Mouse (Mus musculus): Measurements from ENCODE around the gene Gpr146. TPM values are rescaled to one million over a fixed set of nuclear protein-coding genes. Genes with fewer than 3 reads are reported as not detected.
"Not testable (repeated sequence)": the region's sequence is repeated elsewhere in the genome, so short reads cannot be mapped to it uniquely, and the experiment has no call there.

Gpr146 gene
- polyA plus RNA-seq, 1 experiment: 11.7 TPM

DNA sequence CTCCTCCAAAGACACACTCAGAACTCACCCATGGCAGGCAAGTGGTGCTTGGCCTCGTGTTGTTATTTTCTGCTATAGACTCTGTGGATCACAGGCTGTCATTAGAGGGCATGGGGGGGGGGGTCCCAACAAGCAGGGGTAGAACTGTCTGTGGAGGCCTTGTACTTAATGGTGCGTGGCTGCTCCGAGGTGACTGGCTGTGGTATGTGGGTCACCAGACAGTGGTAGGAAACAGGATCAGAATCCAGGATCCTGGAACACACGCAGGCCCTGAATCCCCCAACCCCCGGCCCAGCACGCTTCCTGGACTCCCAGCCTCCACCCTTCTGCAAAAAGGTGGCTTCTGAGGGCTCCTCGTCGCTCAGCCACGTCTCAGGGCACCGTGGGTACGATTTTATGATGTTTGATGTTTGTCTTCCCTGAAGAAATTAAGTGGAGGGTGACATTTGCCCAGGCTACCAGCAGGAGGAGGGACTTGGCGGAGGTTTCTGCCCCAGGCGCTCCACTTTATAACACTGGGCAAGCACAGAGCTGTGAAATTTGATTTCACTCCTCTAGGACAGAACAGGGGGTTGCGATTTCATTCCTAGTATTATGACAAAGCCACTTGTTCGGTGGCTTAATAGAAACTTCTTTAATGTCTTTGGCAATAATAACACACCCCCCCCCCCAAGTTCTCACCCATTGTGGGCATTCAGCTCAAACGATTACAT lies 44.0 kb upstream of the Gpr146 start:
- no peaks in the 10 kb centered on the region for H3K79me2 ChIP-seq (ENCODE audit: control insufficient read depth, insufficient read depth)

DNA sequence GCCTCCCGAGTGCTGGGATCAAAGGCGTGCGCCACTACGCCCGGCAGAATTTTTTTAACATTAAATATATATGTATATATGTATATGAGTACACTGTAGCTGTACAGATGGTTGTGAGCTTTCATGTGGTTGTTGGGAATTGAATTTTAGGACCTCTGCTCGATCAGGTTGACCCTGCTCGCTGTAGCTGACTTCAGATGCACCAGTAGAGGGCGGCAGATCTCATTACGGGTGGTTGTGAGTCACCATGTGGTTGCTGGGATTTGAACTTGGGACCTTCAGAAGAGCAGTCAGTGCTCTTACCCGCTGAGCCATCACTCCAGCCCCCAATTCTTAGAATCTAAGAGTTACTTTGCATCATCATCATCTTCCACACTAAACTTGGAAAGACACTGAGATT lies 43.1 kb upstream of the Gpr146 start:
- not testable (repeated sequence) for H3K4me2 ChIP-seq (ENCODE audit: low read depth); H3K4me3 ChIP-seq; H3K79me2 ChIP-seq (ENCODE audit: control insufficient read depth, insufficient read depth); H3K36me3 ChIP-seq (ENCODE audit: control insufficient read depth, insufficient read depth); H3K27me3 ChIP-seq (ENCODE audit: control insufficient read depth, insufficient read depth, insufficient read length); H3ac ChIP-seq (ENCODE audit: control insufficient read depth, insufficient read length)

More for the DNA sequence above, 44.0 kb upstream of the Gpr146 start:
- H3ac ChIP-seq (ENCODE audit: control insufficient read depth, insufficient read length): no peak overlapping the region
- no peak overlapping the region for H3K4me3 ChIP-seq
- H3K27me3 ChIP-seq (ENCODE audit: control insufficient read depth, insufficient read depth, insufficient read length): peaks cover 4% of the 10 kb centered on the region
- no peaks in the 10 kb centered on the region for H3K36me3 ChIP-seq (ENCODE audit: control insufficient read depth, insufficient read depth)
- no peak for TF ChIP-seq MAX (IDR thresholded peaks at IDR 0.05; ENCODE audit: low read depth)
- no peak for TF ChIP-seq USF1 (IDR thresholded peaks at IDR 0.05; ENCODE audit: low read depth)
- no peak for TF ChIP-seq REST (IDR thresholded peaks at IDR 0.05; ENCODE audit: insufficient read depth, insufficient read length)
- no peak for TF ChIP-seq SRF (IDR thresholded peaks at IDR 0.05; ENCODE audit: control insufficient read depth, insufficient read length, low read depth)
- TF ChIP-seq POLR2AphosphoS2 (IDR thresholded peaks at IDR 0.05; ENCODE audit: insufficient read length, low read depth): no peak
- no peak for TF ChIP-seq MYOG (IDR thresholded peaks at IDR 0.05; ENCODE audit: control insufficient read depth in 1 of 3, insufficient read depth in 1 of 3, insufficient read length in 2 of 3, low read depth in 2 of 3)
- no peak for TF ChIP-seq MYOD1 (IDR thresholded peaks at IDR 0.05; ENCODE audit: control insufficient read depth in 1 of 3, insufficient read length in 2 of 3, low read depth in 2 of 3)
- TF ChIP-seq CEBPB (IDR thresholded peaks at IDR 0.05; ENCODE audit: insufficient read depth, poor library complexity, severe bottlenecking): no peak
- TF ChIP-seq E2F4 (IDR thresholded peaks at IDR 0.05; ENCODE audit: insufficient read depth): no peak
- no peak for TF ChIP-seq TCF12 (IDR thresholded peaks at IDR 0.05; ENCODE audit: insufficient read depth, poor library complexity, severe bottlenecking)
- TF ChIP-seq TCF3 (IDR thresholded peaks at IDR 0.05; ENCODE audit: insufficient read length, low read depth): no peak
- no peak for TF ChIP-seq POLR2A (IDR thresholded peaks at IDR 0.05; ENCODE audit: insufficient read length, low read depth)
- no peak overlapping the region for H3K4me2 ChIP-seq (ENCODE audit: low read depth)

DNA sequence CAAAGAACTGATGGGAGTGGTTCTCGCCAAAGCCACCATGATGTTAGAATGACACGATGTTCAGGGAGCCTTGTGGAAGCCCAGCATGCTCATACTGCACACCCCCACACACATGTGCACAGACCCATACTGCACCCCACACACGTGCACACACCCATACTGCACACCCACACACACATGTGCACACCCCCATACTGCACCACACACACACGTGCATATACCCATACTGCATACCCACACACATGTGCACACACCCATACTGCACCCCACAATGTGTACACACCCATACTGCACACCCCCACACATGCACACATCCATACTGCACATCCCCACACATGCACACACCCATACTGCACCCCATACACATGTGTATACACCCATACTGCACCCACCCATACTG lies 41.9 kb upstream of the Gpr146 start:
- Histone ChIP-seq H3K4me3 (no peak overlapping the region), H3K4me2 (ENCODE audit: low read depth) (no peak overlapping the region), H3K36me3 (ENCODE audit: control insufficient read depth, insufficient read depth) (no peaks in the 10 kb centered on the region), H3ac (ENCODE audit: control insufficient read depth, insufficient read length) (no peak overlapping the region), H3K27me3 (ENCODE audit: control insufficient read depth, insufficient read depth, insufficient read length) (no peaks in the 10 kb centered on the region), H3K79me2 (ENCODE audit: control insufficient read depth, insufficient read depth) (no peaks in the 10 kb centered on the region)
- no peak for TF ChIP-seq CEBPB (IDR thresholded peaks at IDR 0.05; ENCODE audit: insufficient read depth, poor library complexity, severe bottlenecking)
- peak; percentile 78 for TF ChIP-seq POLR2AphosphoS2 (IDR thresholded peaks at IDR 0.05; ENCODE audit: insufficient read length, low read depth)
- TF ChIP-seq USF1 (IDR thresholded peaks at IDR 0.05; ENCODE audit: low read depth): no peak
- TF ChIP-seq MYOG (IDR thresholded peaks at IDR 0.05; ENCODE audit: control insufficient read depth in 1 of 3, insufficient read depth in 1 of 3, insufficient read length in 2 of 3, low read depth in 2 of 3): no peak
- TF ChIP-seq E2F4 (IDR thresholded peaks at IDR 0.05; ENCODE audit: insufficient read depth): no peak
- peak; percentile 28 for TF ChIP-seq POLR2A (IDR thresholded peaks at IDR 0.05; ENCODE audit: insufficient read length, low read depth)

DNA sequence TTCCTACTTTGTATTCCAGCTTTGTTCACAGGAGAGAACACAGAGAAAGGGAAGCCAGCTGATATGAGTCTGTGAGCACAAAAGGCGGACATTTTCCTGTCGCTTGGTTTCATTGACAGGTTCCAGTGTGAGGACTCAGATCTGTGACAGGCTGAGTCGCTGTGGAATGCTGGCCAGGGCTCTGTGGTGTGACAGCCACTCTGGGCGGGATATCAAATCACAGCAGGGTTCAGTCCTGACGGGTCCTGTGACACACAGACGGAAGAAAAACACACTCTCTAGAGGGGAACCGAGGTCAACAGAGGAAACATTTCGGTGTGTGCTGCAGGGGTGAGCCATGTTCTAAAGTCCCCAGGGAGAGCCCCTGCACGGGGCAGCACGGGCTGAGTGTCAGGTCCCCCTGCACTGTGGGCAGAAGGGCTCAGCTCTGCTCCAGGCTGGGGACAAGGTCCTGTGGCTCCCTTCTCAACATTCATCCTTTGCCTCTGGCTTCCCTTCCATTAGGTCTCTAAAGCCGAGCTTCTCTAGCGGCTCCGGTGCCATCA lies 39.6 kb upstream of the Gpr146 start:
- H3K36me3 ChIP-seq (ENCODE audit: control insufficient read depth, insufficient read depth): peaks cover 7% of the 10 kb centered on the region
- TF ChIP-seq MYOG (IDR thresholded peaks at IDR 0.05; ENCODE audit: control insufficient read depth in 1 of 3, insufficient read depth in 1 of 3, insufficient read length in 2 of 3, low read depth in 2 of 3) (peak in 1 of 3 experiments; percentile 5), MAX (IDR thresholded peaks at IDR 0.05; ENCODE audit: low read depth) (no peak)
- peaks cover under 1% of the 10 kb centered on the region for H3K79me2 ChIP-seq (ENCODE audit: control insufficient read depth, insufficient read depth)
- no peak overlapping the region for H3K4me2 ChIP-seq (ENCODE audit: low read depth)
- H3K27me3 ChIP-seq (ENCODE audit: control insufficient read depth, insufficient read depth, insufficient read length): no peaks in the 10 kb centered on the region
- no peak overlapping the region for H3K4me3 ChIP-seq
- H3ac ChIP-seq (ENCODE audit: control insufficient read depth, insufficient read length): no peak overlapping the region

DNA sequence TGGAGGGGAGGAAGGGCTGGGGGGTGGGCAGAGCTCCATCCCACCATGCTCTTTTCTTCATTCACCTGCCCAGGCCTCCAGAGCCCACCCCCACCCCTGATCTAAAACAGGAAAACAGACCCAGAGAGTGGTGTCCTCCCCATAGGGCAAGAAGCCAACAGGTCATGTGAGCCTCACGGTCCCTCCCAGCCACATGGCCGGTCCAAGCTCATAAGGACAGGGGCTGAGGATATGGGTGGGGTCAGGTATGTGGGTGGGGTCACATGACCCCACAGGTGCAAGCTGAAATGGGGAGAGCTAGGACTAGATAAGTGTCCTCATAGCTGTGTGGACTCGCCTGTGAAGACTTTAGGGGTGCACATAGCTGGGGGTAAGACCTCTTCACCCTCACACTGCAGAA lies 39.1 kb upstream of the Gpr146 start:
- H3K4me2 ChIP-seq (ENCODE audit: low read depth): no peak overlapping the region
- peak in 1 of 3 experiments; percentile 27 for TF ChIP-seq MYOG (IDR thresholded peaks at IDR 0.05; ENCODE audit: control insufficient read depth in 1 of 3, insufficient read depth in 1 of 3, insufficient read length in 2 of 3, low read depth in 2 of 3)
- no peak for TF ChIP-seq MAX (IDR thresholded peaks at IDR 0.05; ENCODE audit: low read depth)
- TF ChIP-seq USF1 (IDR thresholded peaks at IDR 0.05; ENCODE audit: low read depth): peak; percentile 12
- TF ChIP-seq MYOD1 (IDR thresholded peaks at IDR 0.05; ENCODE audit: control insufficient read depth in 1 of 3, insufficient read length in 2 of 3, low read depth in 2 of 3): peak in 1 of 3 experiments; percentile 25
- no peak overlapping the region for H3ac ChIP-seq (ENCODE audit: control insufficient read depth, insufficient read length)
- H3K36me3 ChIP-seq (ENCODE audit: control insufficient read depth, insufficient read depth): peaks cover 7% of the 10 kb centered on the region
- no peaks in the 10 kb centered on the region for H3K27me3 ChIP-seq (ENCODE audit: control insufficient read depth, insufficient read depth, insufficient read length)
- H3K79me2 ChIP-seq (ENCODE audit: control insufficient read depth, insufficient read depth): peaks cover 5% of the 10 kb centered on the region
- H3K4me3 ChIP-seq: no peak overlapping the region
